Mouse (Mus musculus) thymus, adult 2 months (tissue): ENCODE results near the gene Adck1.

Source experiments
- CTCF ChIP-seq: fragments of 200-500 bp; IDR thresholded peaks from 2 replicates; pipeline ENCODE4 v1.5.1; 2012; ENCODE audit warnings: mild to moderate bottlenecking, control low read depth, low read length, moderate library complexity, borderline replicate concordance; ENCODE audit not compliant: control insufficient read depth, poor library complexity, insufficient read depth; ENCODE audit errors: extremely low read depth
- POLR2A ChIP-seq: fragments of 200-500 bp; IDR thresholded peaks from 2 replicates; pipeline ENCODE4 v1.6.1; 2012; ENCODE audit warnings: mild to moderate bottlenecking, low read length, control low read depth, moderate library complexity; ENCODE audit not compliant: control insufficient read depth, poor library complexity, insufficient read depth; ENCODE audit errors: extremely low read depth

DNA sequence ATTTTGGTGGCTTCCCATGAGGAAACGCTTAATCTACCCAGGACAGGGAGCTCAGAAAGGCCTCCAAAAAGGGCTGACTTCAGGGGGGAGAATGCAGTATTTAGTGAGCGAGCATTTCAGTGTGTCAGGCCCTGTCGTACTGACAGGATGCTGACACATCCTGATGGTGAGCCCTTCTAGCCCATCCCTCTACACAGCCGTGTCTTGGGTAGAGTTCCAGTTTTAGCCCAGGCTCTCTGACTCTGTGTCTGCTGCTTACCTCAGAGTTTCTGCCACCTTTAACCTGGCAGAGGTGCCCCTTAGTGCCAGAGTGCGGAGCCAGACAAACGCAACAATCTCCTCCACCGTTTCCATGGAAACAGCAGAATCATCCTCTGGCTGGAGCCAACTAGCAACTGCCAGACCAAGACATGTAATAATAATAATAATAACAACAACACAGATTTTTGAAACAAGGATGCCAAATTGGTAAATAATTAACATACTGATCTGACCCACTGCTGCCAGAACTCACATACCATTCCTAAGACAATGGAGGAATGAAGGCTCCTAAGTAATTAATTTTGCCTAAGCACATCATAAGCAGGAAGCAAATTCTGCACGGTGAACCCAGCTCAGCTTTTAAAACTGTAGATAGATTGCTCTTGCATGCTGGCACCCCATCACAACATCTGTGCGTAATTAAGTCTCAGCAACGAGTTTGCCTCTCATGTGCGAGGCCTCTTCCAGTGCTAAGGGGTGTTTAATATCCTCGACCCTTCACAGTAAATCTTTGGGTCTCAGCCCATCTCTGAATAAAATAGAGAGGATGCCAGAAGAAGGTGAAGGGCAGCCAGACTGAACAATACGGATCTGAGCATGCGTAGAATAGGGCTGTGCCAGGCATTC is 81.8 kb downstream of the Adck1 start:
- TF ChIP-seq POLR2A (no peak), CTCF (no peak)
